Mouse (Mus musculus) B cell, adult 67 days (primary cell): ENCODE measurements around the gene Ott. TPM values are rescaled to one million over a fixed set of nuclear protein-coding genes. Genes with fewer than 3 reads are reported as not detected.

Source experiments
- total RNA-seq, 2 experiments: library from RNA; stranded (reverse); gene quantifications; 4 replicates each; pipeline ENCODE4 v1.2.4; 2023

Gene Ott
- not detected for total RNA-seq

GRCm38 (mm10) chrX:149073982-149074381 lies at the start of gene Ott:
Gene Ott, plus strand, starts transcription at chrX:149074282.

Other genes starting within 250 kb of the Ott start
- gene Luzp4, start 216.6 kb upstream of the Ott start, total RNA-seq, result not detected
- not detected for gene Gm15093, start 198.1 kb downstream of the Ott start, total RNA-seq